Mouse (Mus musculus) midbrain, embryonic 15.5 days (tissue): Measurements from ENCODE around the gene Chst15. TPM values are rescaled to one million over a fixed set of nuclear protein-coding genes. Genes with fewer than 3 reads are reported as not detected.
A peak's percentile ranks its signal among the peaks of the same experiment; 100 is the strongest.

Experiments
- ATAC-seq: fragments of 200-750 bp; cut with Nextera tagmentation; replicated peaks from 2 replicates; pipeline ENCODE4 v1.8.0; 2017; ENCODE audit warnings: moderate TSS enrichment
- H3K27ac ChIP-seq: fragments of 300-500 bp; sonication (generic); 2 replicates; pipeline ENCODE4 v1.5.1; 2015; ENCODE audit warnings: mild to moderate bottlenecking, inconsistent platforms
- H3K27me3 ChIP-seq: fragments of 300-500 bp; sonication (generic); replicated peaks from 2 replicates; pipeline ENCODE4 v1.6.1; 2015; ENCODE audit warnings: inconsistent platforms
- H3K36me3 ChIP-seq: fragments of 300-500 bp; sonication (generic); replicated peaks from 2 replicates; pipeline ENCODE4 v1.6.1; 2015; ENCODE audit warnings: inconsistent platforms
- H3K4me1 ChIP-seq: fragments of 300-500 bp; sonication (generic); 2 replicates; pipeline ENCODE4 v1.6.1; 2015; ENCODE audit warnings: inconsistent platforms
- H3K4me2 ChIP-seq: fragments of 300-500 bp; sonication (generic); 2 replicates; pipeline ENCODE4 v1.6.1; 2015; ENCODE audit warnings: inconsistent platforms, mild to moderate bottlenecking, moderate library complexity
- H3K4me3 ChIP-seq: fragments of 300-500 bp; sonication (generic); 2 replicates; pipeline ENCODE4 v1.5.1; 2015; ENCODE audit warnings: mild to moderate bottlenecking, inconsistent platforms
- H3K9ac ChIP-seq: fragments of 300-500 bp; sonication (generic); 2 replicates; pipeline ENCODE4 v1.6.1; 2015; ENCODE audit warnings: mild to moderate bottlenecking, inconsistent platforms
- H3K9me3 ChIP-seq: fragments of 300-500 bp; sonication (generic); 2 replicates; pipeline ENCODE4 v1.6.1; 2016; ENCODE audit warnings: inconsistent platforms
- WGBS: fragments of 180-500 bp; shearing (Covaris S2); methylation state at CpG from one replicate; pipeline ENCODE4 v1.1.7; 2015; ENCODE audit warnings: mixed read lengths; 5-methylcytosine and 5-hydroxymethylcytosine counted together
- polyA plus RNA-seq: library from polyadenylated mRNA; unstranded; fragments of >200 nt; fragmentation: Nextera tagmentation; extraction: Ambion mirVana; gene quantifications from 2 replicates; pipeline ENCODE4 v1.2.1, GENCODE M21; 2015

The Chst15 gene
- polyA plus RNA-seq, 1 experiment from 2014 or later, result 13.5 TPM

DNA sequence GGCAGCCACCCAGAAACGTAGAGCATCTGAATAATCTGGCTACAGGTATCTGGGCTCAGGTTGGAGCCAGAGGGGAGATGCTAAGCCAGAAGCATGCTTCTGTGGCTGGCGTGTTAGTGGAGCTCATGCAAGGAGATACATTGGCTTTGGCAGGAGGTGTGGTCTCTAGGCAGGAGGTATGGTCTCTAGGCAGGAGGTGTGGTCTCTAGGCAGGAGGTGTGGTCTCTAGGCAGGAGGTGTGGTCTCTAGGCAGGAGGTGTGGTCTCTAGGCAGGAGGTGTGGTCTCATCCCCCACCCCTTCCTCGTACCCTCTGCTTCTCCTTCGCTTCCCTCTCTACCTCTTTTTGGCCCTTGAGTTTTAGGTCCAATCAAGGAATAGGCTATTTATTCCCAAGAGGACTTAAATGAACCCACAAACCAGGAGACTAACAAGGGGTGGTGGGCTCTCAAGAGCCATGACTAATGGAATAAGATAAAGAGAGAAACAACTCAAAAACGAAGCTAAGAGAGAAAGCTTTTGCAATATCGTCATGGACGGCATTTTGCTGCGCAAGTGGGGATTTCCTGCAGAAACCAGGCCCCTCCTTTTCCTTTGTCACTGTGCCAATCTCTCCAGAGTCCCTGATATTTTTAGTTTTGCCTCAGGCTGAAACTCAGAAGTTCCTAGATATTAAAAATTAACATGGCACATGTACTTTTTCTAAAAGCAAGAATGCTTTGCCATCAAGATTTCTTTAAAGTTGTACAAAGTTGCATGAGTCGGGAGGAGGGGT is 30.4 kb upstream of the Chst15 start:
- Histone ChIP-seq H3K36me3 (no peaks in the 10 kb centered on the region), H3K27ac (no peak overlapping the region), H3K9ac (no peak overlapping the region), H3K4me2 (no peak overlapping the region), H3K4me3 (no peak overlapping the region), H3K4me1 (no peaks in the 10 kb centered on the region), H3K27me3 (no peaks in the 10 kb centered on the region), H3K9me3 (no peaks in the 10 kb centered on the region)
- no peak for ATAC-seq
- WGBS, result 81% methylated on average over 9 of the region's 9 CpGs

DNA sequence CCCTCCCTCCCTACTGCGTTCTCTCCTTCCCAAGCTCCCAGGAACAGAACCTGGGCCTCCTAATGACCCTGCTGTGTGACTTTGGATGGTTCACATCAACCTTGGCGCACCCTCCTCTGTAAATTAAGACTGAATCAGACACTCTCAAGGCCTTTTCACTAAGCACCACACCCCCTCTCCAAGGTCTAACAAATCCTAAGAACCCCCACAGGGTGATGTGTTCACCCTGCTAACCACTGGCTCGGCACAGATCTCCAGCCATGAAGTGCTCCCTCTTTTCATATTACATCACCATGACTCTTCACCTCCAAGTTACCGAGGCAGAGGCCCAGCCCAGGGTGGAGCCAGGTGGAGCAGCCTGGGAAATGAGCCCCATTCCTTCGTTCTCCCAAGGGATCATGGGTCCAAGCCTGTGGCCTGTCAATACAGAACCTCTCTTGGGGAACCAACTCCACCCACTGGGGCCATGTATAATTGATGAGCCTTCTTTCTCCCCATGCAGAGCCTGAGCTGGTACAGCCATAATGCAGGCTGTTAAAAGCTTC is 28.6 kb upstream of the Chst15 start:
- Histone ChIP-seq H3K4me2 (no peak overlapping the region), H3K9ac (no peak overlapping the region), H3K4me3 (no peak overlapping the region), H3K27ac (no peak overlapping the region), H3K36me3 (no peaks in the 10 kb centered on the region), H3K27me3 (no peaks in the 10 kb centered on the region), H3K4me1 (no peaks in the 10 kb centered on the region), H3K9me3 (no peaks in the 10 kb centered on the region)
- ATAC-seq, result no peak
- WGBS, result 66% methylated on average over 5 of the region's 5 CpGs

DNA sequence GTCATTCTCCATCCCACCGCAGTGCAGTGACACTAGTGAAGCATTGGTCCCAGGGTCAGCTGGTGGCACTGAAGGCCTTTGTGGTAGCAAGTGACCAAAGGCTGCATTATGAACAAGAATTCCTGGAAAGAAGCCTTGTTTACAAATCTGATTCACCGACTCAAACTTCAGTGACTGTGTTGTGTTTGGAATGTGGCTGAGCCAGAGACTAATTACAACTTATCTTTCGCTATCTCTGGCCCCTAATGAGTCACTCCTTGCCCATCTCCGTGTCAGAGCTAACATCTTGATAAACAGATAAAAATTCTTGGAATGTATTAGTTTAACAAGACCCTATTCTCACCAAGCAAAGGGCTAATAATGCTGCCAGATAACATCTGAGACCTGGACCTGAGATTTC is 27.6 kb upstream of the Chst15 start:
- H3K9me3 ChIP-seq, result no peaks in the 10 kb centered on the region
- WGBS, result 86% methylated on average over 4 of the region's 4 CpGs
- H3K27ac ChIP-seq, result no peak overlapping the region
- no peaks in the 10 kb centered on the region for H3K36me3 ChIP-seq
- no peak for ATAC-seq
- no peak overlapping the region for H3K4me2 ChIP-seq
- no peaks in the 10 kb centered on the region for H3K27me3 ChIP-seq
- no peak overlapping the region for H3K4me3 ChIP-seq
- no peak overlapping the region for H3K9ac ChIP-seq
- H3K4me1 ChIP-seq, result no peaks in the 10 kb centered on the region

GRCm38 (mm10) chr7:132343900-132344299 is 26.9 kb upstream of the Chst15 start:
- Histone ChIP-seq H3K4me1 (no peaks in the 10 kb centered on the region), H3K27me3 (no peaks in the 10 kb centered on the region), H3K4me2 (no peak overlapping the region), H3K9ac (no peak overlapping the region), H3K4me3 (no peak overlapping the region), H3K27ac (no peak overlapping the region), H3K36me3 (no peaks in the 10 kb centered on the region), H3K9me3 (no peaks in the 10 kb centered on the region)
- WGBS, result 96% methylated on average over 2 of the region's 2 CpGs
- ATAC-seq, result no peak

DNA sequence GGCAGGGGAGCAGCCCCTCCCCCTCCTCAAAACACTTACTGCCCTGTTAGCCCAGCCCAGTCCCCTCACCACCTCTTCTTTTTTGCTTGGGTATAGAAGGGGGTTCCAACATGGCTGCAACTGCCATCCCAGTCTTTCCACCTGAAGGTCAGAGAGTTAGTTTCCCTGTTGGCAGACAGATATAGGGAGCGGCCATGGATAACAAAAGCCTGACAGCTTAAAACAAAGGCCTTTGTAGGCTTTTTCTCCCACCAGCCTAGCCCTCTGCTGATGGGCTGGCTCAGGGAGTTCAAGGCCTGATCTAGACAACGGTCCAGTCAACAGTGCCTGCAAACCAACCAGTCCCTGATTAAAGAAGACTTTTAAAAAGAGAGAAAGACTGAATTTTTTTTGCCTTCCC is 26.1 kb upstream of the Chst15 start:
- no peak overlapping the region for H3K4me3 ChIP-seq
- H3K4me2 ChIP-seq, result no peak overlapping the region
- H3K27me3 ChIP-seq, result no peaks in the 10 kb centered on the region
- ATAC-seq, result no peak
- H3K9me3 ChIP-seq, result no peaks in the 10 kb centered on the region
- no peak overlapping the region for H3K9ac ChIP-seq
- 70% methylated on average over 2 of the region's 2 CpGs for WGBS
- H3K4me1 ChIP-seq, result peaks cover 5% of the 10 kb centered on the region; the same call in 1 of the 2 replicates
- H3K36me3 ChIP-seq, result no peaks in the 10 kb centered on the region
- no peak overlapping the region for H3K27ac ChIP-seq

DNA sequence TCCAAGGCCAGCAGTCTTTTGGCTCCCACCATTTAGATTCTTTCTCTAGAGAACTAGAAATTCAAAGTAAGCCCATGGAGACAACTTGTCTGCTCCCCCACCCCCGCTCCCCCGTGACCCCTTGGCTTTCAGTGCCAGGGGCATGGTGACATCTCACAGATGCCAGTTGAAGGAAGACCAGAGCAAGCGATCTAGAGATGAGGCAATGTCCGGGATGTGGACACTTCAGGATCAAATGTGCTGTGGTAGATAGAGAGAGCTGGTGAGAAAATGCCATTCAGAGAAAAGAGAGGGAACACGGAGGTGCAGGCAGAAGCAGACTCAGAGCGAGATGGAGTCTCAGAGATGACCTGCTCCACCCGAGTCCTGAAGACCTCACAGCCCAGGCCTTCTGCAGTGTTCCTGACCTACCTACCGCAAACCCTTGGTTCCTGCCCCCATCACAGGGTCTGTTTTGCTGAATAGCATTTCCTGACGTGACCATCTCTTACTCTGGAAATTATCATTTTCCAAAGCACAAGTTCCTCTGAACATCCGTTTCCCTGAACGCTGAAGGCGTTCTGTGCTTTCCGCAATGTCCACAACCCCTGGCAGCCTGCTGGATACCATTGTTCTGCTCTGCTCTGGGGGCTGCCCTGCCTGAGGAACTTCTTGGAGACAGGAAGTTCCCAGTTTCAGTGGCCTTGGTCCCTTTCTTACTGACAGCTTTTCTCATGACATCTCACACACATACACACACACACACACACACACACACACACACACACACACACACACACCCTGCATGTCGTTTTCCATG is 22.2 kb upstream of the Chst15 start:
- Histone ChIP-seq H3K4me2 (no peak overlapping the region), H3K27me3 (no peaks in the 10 kb centered on the region), H3K4me1 (peaks cover 23% of the 10 kb centered on the region), H3K9ac (no peak overlapping the region), H3K27ac (no peak overlapping the region), H3K36me3 (no peaks in the 10 kb centered on the region), H3K4me3 (no peak overlapping the region), H3K9me3 (no peaks in the 10 kb centered on the region)
- no peak for ATAC-seq
- WGBS, result 84% methylated on average over 14 of the region's 14 CpGs

GRCm38 (mm10) chr7:132338350-132338749 is 21.3 kb upstream of the Chst15 start:
- no peak for ATAC-seq
- Histone ChIP-seq H3K36me3 (no peaks in the 10 kb centered on the region), H3K27me3 (no peaks in the 10 kb centered on the region), H3K27ac (no peak overlapping the region), H3K4me3 (no peak overlapping the region), H3K9me3 (no peaks in the 10 kb centered on the region), H3K9ac (no peak overlapping the region), H3K4me2 (no peak overlapping the region), H3K4me1 (peaks cover 23% of the 10 kb centered on the region)
- WGBS, result 64% methylated on average over 6 of the region's 6 CpGs

DNA sequence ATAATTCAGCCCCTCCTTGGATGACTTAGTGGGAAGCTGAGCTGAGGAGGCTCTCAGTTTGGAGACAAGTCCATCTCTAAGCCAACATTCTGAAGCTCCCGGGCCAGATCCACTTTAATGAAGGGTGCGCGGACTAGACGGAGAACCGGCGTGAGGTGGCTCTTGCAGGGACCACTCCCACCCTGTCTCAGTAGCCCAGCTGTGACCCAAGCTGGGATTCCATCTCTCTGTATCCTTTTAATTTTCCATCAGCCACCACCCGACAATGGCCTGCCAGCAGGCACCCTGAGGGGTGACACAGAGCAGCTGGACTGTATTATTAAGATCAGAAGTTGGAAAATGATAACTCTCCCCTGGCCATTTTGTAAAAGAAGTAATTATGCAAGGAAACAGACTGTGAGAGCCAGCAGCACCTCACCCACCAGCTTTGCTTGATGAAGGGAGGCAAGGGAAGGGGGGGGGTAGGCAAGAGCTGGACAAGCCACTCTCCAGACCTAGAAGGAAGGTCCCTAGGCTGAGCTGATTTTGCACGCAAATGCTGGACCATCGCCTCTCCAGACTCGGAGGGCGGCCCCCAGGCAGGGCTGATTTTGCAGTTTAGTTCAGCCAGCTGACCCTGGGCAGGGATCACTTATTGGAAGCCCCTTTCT is 20.4 kb upstream of the Chst15 start:
- 62% methylated on average over 11 of the region's 11 CpGs for WGBS
- H3K36me3 ChIP-seq, result no peaks in the 10 kb centered on the region
- H3K4me3 ChIP-seq, result no peak overlapping the region
- H3K27me3 ChIP-seq, result no peaks in the 10 kb centered on the region
- H3K9ac ChIP-seq, result no peak overlapping the region
- no peak; the same call in 1 of the 2 replicates for ATAC-seq
- 0 out of 2 replicates have a peak overlapping the region, but pooled peaks have one; percentile 16 for H3K27ac ChIP-seq
- no peak overlapping the region for H3K4me2 ChIP-seq
- H3K9me3 ChIP-seq, result no peaks in the 10 kb centered on the region
- H3K4me1 ChIP-seq, result peaks cover 23% of the 10 kb centered on the region

GRCm38 (mm10) chr7:132336781-132337180 is 19.8 kb upstream of the Chst15 start:
- Histone ChIP-seq H3K36me3 (no peaks in the 10 kb centered on the region), H3K27ac (peak overlapping the region; percentile 16; the same call in 1 of the 2 replicates), H3K27me3 (no peaks in the 10 kb centered on the region), H3K9me3 (no peaks in the 10 kb centered on the region), H3K4me2 (no peak overlapping the region), H3K4me3 (no peak overlapping the region), H3K4me1 (peaks cover 27% of the 10 kb centered on the region), H3K9ac (no peak overlapping the region)
- ATAC-seq, result no peak
- WGBS, result 48% methylated on average over 3 of the region's 3 CpGs

DNA sequence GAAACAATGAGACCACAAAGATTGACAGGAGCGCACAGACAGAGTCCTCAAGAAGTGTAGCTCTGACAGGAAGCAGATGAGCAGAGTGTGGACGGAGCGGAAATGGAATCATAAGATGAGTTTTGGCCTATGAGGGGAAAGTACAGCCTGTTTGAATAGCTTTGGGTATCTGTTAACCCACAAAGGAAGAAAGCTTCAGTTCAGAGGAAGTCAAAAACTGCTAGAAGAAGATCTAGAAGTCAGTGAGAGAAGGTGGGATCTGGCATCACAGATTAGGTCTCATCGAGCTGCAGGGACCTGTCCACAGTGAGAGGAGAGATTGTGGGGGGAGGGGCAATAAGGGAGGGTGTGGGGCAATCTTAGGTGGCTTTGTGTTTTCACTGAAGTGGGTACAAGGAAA is 18.3 kb upstream of the Chst15 start:
- no peak overlapping the region for H3K27ac ChIP-seq
- peaks cover 28% of the 10 kb centered on the region for H3K4me1 ChIP-seq
- no peaks in the 10 kb centered on the region for H3K36me3 ChIP-seq
- no peaks in the 10 kb centered on the region for H3K9me3 ChIP-seq
- H3K4me3 ChIP-seq, result no peak overlapping the region
- H3K27me3 ChIP-seq, result no peaks in the 10 kb centered on the region
- H3K4me2 ChIP-seq, result no peak overlapping the region
- 96% methylated on average over 4 of the region's 4 CpGs for WGBS
- no peak for ATAC-seq
- H3K9ac ChIP-seq, result no peak overlapping the region

DNA sequence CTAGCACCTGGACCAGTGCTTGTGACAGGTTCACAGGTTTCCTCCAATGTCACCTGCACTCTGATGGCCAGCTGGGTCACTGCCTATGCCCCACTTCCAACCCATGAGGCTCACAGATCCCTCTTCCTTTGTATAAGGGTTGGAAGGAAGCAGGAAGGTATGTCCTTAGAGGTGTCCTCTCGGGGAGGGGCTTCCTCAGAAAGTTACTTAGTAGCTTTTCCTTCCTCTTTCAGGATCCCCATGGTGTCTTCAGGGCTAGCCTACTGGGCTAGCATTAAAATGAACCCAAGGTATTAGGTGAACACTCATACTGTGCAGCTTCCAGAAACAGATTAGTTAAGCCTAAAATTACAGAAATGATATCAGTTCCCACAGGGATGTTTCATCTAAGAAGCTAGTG is 16.1 kb upstream of the Chst15 start:
- no peaks in the 10 kb centered on the region for H3K27me3 ChIP-seq
- no peak overlapping the region for H3K4me3 ChIP-seq
- H3K4me1 ChIP-seq, result peaks cover 22% of the 10 kb centered on the region
- H3K9ac ChIP-seq, result no peak overlapping the region
- H3K36me3 ChIP-seq, result no peaks in the 10 kb centered on the region
- no peak overlapping the region for H3K4me2 ChIP-seq
- H3K27ac ChIP-seq, result no peak overlapping the region
- no peaks in the 10 kb centered on the region for H3K9me3 ChIP-seq
- ATAC-seq, result no peak
- 83% methylated on average over 1 of the region's 1 CpGs for WGBS

DNA sequence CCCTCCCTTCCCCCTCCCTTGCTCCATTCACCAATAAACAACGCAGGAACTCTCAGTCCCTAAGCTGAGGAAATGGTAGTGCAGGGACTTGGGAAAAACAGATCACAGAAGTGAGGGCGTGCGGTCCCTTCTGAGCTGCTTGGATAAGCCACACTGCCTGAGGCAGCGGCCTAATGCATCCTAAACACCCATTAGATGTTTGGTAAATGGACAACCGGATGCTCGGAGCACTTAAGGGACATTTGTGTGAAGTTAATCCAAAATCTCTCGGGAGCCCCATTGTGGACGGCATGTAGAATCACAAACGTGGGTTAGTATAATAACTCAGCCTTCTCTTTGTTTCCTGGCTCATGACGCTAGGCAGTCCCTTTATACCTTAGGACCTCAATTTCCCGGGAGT is 15.1 kb upstream of the Chst15 start:
- Histone ChIP-seq H3K36me3 (no peaks in the 10 kb centered on the region), H3K27ac (no peak overlapping the region), H3K9me3 (no peaks in the 10 kb centered on the region), H3K4me2 (no peak overlapping the region), H3K9ac (no peak overlapping the region), H3K4me1 (peaks cover 16% of the 10 kb centered on the region), H3K4me3 (no peak overlapping the region), H3K27me3 (no peaks in the 10 kb centered on the region)
- ATAC-seq, result no peak
- WGBS, result 29% methylated on average over 11 of the region's 11 CpGs
